Mouse (Mus musculus): ENCODE data around the gene Cep68.
"Not testable (repeated sequence)": the region's sequence is repeated elsewhere in the genome, so short reads cannot be mapped to it uniquely, and the experiment has no call there.

Gene Cep68

DNA sequence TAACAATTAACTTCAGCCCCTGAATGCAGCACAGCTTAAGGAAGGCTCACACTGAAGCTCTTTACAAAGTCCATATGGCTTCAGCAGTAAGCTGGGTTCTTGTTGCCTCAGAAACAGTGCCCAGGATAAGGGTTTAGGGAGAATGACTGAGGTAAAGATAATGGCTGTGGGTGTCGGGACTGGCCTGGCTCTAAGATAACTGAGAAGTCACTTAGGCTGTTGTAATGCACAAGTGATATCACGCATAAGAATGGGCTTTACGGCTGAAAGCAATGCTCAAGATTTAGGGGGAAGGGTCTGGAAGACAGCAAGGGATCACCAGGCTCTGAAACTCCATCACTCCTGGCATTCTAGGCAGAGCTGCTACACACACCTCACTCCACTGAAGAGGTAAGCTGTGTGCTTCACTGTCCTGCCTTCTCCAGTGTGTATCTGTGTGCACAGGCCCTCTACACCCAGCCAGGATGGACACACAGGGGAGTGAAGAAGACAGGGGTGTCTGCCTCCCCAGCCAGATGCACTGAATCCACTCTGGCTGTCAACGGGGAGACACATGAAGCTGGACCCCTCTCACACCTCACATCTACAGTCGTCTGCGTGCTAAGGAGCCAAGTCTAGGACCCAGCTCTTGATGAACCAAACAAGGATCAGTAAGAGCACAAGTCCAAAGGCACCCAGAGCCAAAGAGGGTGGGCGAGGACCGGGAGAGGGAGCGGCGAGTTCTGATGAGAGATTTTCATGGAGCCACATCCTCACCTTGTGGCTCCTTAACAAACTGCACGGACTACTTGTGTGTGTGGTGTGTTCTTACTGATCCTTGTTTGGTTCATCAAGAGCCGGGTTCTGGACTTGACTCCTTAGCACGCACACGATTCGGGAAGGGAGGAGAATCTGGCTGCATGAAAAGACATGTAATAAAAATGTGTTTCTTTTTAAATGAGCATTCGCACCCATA lies 4.6 kb downstream of the Cep68 start:
- in situ Hi-C loops (cut with MboI; ENCODE audit: unreplicated experiment in 2 of 2): loop anchor here (10.0 to 25.0 kb wide), 4 partner anchors 282 to 943 kb away; partner anchors contain the start of gene Sertad2 (in 1 of the 2)

DNA sequence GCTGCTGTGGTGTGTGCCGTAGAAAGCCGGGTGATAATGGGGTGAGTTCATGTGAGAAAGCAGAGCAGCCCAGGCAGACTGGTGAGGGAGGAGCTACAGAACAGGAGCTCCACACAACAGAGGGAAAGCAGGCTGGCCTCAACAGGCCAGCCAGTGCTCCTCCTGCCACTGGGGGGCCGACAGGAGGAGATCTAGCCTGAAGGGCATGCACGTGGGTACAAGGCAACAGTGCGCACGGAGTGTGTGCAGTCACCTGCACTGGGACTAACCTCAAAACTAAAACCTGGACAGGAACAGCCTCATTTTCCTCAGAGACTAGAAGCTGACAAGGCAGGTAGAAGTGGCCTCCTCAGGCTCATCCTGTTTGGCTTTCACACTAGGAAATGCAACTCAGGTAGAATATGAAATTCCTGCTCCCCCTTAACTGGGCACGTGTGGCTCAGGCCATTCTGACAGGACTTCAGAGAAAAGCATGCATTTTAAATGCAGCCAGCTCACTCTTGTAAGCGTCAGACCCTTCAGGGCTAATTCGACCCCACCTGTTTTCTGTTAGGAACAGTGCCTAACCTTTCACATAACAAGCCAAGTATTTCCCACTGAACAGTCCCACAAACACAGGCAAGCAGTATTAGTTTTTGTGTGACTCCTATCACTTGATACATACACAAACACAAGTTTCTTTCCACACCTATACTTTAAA lies 5.9 kb downstream of the Cep68 start:
- in situ Hi-C loops (cut with MboI; ENCODE audit: unreplicated experiment in 2 of 2): loop anchor here (10.0 to 25.0 kb wide), 4 partner anchors 281 to 944 kb away; partner anchors contain the start of gene Sertad2 (in 1 of the 2)

DNA sequence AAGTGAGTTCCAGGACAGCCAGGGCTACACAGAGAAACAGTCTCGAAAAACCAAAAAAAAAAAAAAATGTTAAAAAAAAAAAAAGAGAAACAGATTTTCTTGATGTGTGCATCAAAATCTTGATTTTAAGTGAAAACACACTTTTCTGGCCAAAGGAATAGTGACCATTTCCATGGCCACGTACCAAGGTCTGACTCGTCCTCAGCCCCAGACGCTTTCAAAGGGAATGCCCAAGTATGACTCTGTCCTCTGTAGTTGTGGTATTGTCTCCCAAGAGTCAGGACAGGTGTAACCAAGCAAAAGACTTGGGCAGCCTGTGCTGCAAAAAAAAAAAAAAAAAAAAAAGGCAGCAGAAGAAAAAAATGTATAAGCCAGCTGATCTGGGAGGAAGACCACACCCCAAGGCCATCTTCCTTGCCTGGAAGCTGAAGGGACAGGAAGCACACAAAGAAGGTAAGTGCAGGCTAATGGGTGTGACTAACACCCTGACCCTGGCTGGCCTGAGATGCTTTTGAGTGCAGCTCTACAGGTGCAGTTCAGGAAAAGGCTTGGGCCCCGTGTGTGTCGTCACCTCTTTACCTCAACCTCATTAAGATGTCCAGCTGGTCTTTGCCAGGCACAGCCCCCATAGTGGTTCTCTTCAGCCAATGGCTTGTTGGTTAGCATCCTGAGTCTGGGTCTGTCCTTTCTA lies 6.7 kb downstream of the Cep68 start:
- in situ Hi-C loops (cut with MboI; ENCODE audit: unreplicated experiment in 2 of 2): loop anchor here (10.0 to 25.0 kb wide), 4 partner anchors 280 to 945 kb away; partner anchors contain the start of gene Sertad2 (in 1 of the 2)

DNA sequence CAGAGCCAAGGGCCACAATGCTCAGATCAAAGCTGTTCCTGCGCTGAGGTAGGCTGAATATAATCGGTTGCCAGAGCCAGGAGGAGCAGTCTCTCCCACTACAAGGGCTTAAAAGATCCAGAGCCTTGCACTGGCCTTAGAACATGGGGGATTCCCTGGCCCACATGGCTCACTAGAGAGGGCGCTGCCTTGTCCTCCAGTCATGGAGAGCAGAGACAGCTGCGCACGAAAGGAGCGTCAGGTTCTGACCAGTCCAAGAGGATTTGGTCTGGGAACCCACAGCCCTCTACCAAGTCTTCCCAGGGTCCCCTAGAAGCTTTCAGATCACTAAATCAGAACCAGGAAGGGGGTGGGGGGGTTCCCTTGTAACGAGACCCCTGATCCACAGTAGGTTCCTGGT lies 7.9 kb downstream of the Cep68 start:
- in situ Hi-C loops (cut with MboI; ENCODE audit: unreplicated experiment in 2 of 2): loop anchor here (10.0 to 25.0 kb wide), 4 partner anchors 279 to 946 kb away; partner anchors contain the start of gene Sertad2 (in 1 of the 2)

DNA sequence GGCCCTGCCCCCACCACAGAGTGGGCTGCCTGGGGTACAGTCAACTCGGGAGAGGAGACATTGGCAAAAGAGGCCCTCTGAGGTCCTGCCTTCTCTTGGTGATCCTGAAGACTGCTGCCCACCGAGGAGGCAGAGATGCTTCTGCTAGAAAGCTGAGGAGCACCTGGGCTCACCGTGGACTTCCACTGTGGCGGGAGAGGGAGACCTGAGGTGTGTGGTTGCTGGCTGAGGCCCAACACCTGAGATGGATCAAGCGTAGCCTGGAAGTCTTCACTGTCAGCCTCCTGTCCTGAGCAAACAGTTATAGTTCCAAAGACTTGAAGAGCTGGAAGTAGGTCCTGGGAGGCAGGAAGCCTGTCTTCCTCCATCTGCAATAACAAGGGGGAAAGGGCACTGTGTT lies 8.9 kb downstream of the Cep68 start:
- in situ Hi-C loops (cut with MboI; ENCODE audit: unreplicated experiment in 2 of 2): loop anchor here (10.0 to 25.0 kb wide), 4 partner anchors 278 to 947 kb away; partner anchors contain the start of gene Sertad2 (in 1 of the 2)

DNA sequence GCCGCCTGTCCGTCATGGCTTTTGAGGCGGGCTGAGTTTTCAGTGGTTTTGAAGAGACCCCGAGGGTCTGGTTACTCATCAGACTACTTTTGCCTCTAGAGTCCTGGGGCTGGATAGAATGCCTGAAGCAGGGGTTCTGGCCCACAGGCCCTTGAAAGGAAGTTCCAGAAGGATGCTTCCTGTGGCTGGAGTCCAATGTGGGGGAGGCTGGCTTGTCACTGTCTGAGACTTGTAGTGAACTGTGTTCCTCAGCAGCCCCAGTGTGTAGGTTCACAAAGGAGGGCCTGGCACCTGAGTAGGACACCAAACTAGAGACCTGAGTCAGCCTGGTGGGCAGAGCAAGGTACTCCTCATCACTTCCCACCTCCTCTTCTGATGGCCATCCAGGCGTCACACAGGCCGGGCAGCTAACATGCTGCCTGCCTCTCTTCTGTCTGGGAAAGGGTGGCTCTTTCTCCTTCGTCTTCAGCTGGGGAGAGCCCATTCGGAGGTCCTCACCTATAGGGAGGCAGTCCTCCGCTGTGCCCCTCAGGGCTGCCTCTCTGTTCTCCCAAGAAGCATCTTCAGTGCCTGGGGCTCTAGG lies 9.9 kb downstream of the Cep68 start:
- in situ Hi-C loops (cut with MboI; ENCODE audit: unreplicated experiment in 2 of 2): loop anchor here in 1 of 2 experiments (25.0 kb wide), 2 partner anchors 277 to 948 kb away; no protein-coding TSS in a partner anchor

DNA sequence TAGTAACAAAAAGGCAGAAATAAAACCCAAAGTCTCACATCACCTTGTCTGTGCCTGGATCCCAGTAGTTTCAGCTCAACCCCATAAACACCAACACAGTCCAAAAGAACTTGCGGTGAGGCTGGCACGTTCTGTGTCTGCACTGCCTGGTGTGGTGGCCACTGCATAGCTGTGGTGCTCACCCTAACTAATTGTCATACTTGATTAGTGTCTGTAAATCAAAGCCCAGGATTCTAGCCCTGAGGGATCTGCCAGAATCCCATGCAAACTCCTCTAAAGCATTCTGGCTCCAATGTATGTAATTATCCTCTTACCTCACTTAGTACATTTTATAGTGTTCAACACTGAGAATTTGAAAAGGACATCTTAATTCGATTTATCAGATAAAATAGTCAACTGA lies 11.3 kb downstream of the Cep68 start:
- in situ Hi-C loops (cut with MboI; ENCODE audit: unreplicated experiment in 2 of 2): loop anchor here in 1 of 2 experiments (25.0 kb wide), 2 partner anchors 276 to 949 kb away; no protein-coding TSS in a partner anchor

DNA sequence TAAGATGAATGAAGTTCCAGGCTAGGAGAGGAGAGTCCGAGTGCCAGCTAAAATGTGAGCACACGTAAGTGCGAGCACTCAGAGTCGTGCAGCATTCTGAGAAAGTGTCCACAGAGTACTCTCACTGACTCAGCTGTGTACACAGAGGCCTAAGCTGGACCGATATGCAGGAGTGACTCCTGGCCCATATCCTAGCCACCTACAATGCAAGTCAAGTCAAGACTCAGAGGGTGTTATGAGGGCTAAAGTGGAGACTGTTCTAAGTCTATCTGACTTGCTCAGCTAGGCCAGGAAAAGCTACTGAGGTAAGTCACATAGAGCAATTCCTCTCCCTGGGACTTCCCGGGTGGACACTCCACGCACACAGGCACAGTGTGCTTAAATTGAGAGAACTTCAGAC lies 12.2 kb downstream of the Cep68 start:
- in situ Hi-C loops (cut with MboI; ENCODE audit: unreplicated experiment in 2 of 2): loop anchor here in 1 of 2 experiments (25.0 kb wide), 2 partner anchors 275 to 950 kb away; no protein-coding TSS in a partner anchor

DNA sequence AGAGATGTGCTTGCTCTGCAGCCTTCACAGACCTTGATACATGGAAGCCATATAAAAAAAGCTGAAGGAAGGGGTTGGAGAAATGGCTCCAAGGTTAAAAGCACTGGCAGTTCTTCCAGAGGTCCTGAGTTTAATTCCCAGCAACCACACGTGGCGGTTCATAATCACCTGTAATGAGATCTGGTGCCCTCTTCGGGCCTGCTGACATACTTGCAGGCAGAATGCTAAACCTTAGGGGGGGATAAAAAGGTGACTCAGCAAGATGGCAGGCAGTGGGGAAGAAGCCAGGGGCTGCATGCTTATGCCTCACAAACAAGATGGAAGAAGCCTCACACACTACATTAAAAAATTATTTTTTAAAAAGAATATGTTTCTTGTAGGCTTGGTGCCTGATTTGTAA lies 15.0 kb downstream of the Cep68 start:
- in situ Hi-C loops (cut with MboI; ENCODE audit: unreplicated experiment in 2 of 2): loop anchor here in 1 of 2 experiments (25.0 kb wide), 2 partner anchors 272 to 953 kb away; no protein-coding TSS in a partner anchor

DNA sequence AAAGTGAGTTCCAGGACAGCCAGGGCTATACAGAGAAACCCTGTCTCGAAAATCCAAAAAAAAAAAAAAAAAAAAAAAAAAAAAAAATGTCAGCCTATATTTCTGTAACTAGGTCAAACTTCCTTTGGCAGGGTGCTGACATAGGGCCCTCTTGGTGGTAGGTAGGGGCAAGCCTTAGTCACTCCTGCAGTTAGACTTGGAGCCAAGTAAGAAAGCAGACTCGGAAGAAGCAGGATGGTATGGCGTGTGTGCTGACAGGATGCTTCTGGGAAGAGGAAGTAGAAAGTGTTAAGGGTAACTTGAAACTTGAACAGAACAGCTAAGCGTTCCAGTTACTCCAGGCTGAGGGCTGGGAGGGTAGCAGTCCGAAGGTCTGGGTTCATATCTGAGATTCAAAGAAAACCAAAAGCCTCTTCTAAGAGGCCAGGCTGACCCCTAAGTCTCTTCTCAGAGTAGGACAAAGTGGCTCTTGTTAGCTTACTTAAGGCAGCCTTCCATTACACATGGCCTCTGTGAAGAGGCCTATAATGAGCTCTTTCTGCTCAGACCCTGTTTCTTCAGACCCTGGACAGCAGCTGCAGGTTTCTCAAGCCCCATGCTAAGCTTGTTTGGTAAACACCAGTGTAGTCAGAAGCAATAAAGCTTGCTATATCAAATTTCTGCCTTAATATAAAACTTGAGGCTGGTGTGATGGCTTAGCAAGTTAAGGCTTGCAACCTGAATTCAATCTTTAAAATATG lies 17.0 kb downstream of the Cep68 start:
- in situ Hi-C loops (cut with MboI; ENCODE audit: unreplicated experiment in 2 of 2): loop anchor here in 1 of 2 experiments (25.0 kb wide), 2 partner anchors 270 to 955 kb away; no protein-coding TSS in a partner anchor

DNA sequence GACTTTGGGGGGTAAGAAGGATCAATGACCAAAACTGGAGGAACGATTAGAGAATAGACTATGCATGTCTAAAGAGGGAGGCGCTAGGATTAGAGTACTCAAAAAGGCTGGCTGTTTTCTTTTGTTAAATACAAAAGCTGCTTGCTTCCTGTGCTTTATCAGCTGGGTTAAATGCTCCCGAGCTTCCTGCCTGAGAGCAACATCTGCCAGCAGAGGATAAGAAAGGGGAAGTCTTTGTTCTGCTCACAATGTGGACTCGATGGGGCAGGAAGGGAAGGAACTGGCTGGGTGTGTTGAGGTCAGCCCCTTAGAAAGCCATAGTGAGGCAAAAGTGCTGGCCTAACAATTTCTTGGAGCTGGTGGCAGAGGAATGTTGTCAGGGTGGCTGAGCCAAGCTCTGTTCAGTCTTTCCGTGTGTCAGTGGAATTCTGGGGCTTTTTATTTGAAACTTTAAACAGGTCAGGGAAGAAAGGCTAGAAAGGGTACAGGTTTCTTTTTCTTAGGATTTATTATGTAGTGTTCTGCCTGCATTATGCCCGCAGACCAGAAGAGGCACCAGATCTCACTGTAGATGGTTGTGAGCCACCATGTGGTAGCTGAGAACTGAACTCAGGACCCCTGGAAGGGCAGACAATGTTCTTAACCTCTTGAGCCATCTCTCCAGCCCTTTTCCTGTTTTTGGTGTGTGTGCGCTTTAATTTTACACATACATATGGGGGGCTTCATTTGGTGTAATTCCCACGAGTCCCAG lies 17.9 kb downstream of the Cep68 start:
- in situ Hi-C loops (cut with MboI; ENCODE audit: unreplicated experiment in 2 of 2): loop anchor here in 1 of 2 experiments (25.0 kb wide), 2 partner anchors 269 to 956 kb away; no protein-coding TSS in a partner anchor

DNA sequence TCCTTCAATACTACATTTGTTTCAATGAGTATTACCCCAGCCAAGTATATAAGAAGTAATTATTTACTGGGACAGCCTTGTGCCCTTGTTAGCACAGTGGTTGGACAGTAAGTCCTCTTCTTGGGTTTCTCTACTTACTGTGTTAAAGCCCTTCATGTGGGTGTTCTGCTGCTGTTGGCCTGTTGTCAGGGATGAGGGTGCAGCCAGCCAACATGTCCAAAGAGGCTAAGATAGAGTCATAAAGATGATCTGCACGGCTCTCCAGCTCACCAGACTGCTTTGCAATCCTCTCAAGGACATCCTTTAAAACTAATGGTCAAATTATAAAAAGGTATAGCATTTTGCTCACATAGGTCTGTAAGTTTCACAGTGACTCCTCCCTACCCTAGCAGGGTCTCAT lies 18.9 kb downstream of the Cep68 start:
- in situ Hi-C loops (cut with MboI; ENCODE audit: unreplicated experiment in 2 of 2): loop anchor here in 1 of 2 experiments (25.0 kb wide), 2 partner anchors 268 to 957 kb away; no protein-coding TSS in a partner anchor

DNA sequence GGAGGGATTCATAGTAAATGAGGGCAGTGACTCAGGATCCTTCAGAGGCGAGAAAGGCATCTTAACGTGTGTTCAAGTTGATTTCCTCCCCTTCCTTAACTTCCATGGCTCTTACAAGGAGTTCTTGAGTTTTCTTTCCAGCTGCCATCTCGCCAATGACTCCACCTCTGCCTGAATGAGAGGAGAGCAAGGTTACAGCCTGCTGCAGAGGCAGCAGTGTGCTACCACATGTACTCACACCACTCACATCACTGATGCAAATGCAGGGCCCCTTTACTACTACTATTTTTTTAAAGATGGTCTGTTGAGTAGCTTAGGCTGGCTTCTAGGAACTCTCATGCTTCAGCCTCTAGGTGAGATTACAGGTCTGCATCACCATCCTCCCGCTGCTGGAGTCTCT lies 19.9 kb downstream of the Cep68 start:
- in situ Hi-C loops (cut with MboI; ENCODE audit: unreplicated experiment in 2 of 2): loop anchor here in 1 of 2 experiments (25.0 kb wide), 2 partner anchors 267 to 958 kb away; no protein-coding TSS in a partner anchor

DNA sequence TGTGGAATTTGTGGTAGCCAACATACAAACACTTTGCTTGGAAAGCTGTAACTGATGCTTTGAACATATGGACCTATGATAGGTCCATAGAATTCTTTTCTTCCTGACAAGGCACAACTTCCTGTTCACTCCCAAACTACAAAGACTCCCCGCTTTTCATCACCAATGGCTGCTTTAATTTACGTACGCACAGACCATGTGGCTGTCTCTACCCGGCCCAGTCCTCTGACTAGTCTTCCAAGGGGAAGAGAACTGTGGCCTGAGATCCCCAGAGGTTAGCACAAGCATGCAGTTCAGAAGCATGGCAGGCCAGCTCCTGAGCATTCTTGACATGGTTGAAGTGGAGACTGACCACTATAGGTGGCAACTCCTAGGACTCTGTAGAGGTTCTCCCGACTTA lies 20.6 kb downstream of the Cep68 start:
- in situ Hi-C loops (cut with MboI; ENCODE audit: unreplicated experiment in 2 of 2): loop anchor here in 1 of 2 experiments (25.0 kb wide), 2 partner anchors 266 to 959 kb away; no protein-coding TSS in a partner anchor

DNA sequence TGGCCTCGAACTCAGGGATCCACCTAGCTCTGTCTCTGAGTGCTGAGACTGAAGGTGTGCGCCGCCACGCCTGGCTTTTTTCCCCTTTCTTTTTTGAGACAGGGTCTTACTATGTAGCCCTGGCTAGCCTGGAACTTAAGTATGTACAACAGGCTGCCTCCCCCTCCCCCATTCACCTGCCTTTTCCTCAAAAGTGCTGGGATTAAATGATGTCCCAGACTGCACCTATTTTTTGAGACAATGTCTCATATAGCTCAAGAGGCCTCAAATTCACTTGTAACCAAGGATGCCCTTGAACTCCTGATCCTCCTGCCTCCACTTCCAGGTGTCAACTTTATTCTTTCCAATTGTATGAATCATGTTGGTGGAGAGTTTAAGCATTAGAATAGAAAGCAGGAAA lies 23.3 kb downstream of the Cep68 start:
- in situ Hi-C loops (cut with MboI; ENCODE audit: unreplicated experiment in 2 of 2): loop anchor here in 1 of 2 experiments (25.0 kb wide), 2 partner anchors 264 to 961 kb away; no protein-coding TSS in a partner anchor

DNA sequence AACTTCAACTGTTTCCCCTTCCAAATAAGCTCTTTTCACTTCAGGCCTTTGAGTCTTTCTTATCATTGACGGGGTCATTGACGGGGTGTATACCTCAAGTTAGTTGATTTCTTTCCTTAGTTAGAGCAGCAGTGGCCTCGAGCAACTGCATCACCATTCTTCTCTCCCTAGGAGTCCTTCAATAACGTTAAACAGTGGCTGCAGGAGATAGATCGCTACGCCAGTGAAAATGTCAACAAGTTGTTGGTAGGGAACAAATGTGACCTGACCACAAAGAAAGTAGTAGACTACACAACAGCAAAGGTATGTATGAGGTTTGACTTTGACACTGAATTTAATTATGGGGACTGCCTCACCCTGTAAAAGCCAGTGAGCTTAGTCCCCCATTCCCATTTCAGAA lies 25.0 kb downstream of the Cep68 start:
- in situ Hi-C loops (cut with MboI; ENCODE audit: unreplicated experiment in 2 of 2): no loop called here

DNA sequence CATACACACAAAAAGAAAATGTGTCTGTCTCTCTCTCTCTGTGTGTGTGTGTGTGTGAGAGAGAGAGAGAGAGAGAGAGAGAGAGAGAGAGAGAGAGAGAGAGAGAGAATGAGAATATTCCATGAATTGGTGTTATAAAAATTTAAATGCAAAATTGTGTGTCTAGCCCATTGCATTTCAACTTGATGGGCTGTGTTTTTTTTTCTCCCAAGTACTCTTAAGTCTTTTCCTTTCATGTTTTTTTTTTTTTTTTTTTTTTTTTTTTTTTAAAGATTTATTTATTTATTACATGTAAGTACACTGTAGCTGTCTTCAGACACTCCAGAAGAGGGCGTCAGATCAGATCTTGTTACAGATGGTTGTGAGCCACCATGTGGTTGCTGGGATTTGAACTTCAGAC lies 27.6 kb downstream of the Cep68 start:
- in situ Hi-C loops (cut with MboI; ENCODE audit: unreplicated experiment in 2 of 2): not testable (repeated sequence)

DNA sequence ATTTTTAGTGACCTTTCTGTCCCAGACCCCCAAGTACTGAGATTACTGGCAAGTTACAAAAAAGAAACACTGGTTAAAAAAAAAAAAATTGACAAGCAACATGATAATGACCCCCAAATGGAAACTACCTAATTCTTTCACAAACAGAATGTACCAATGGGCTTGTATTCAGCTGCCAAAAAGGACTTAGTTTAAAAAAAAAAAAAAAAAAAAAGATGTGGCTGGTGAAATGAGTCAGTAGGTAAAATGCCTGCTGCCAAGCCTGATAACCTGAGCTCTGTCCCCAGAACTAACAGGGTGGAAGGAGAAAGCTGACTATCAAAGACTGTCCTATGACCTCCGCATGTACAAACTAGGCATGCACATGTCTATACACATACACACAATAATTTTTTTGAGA lies 32.0 kb downstream of the Cep68 start:
- in situ Hi-C loops (cut with MboI; ENCODE audit: unreplicated experiment in 2 of 2): loop anchor here in 1 of 2 experiments (10.0 kb wide), 2 partner anchors 118 to 418 kb away; partner anchors contain the start of gene Slc1a4
